Mouse (Mus musculus) cortical plate, adult 2 months (tissue): ENCODE measurements around the gene Kif13a.

ENCODE experiments used
- CTCF ChIP-seq: fragments of 200-500 bp; IDR thresholded peaks from 2 replicates; pipeline ENCODE4 v1.5.1; 2011; ENCODE audit warnings: mild to moderate bottlenecking, control low read depth, low read length; ENCODE audit not compliant: insufficient read depth; ENCODE audit errors: extremely low read depth
- POLR2A ChIP-seq: fragments of 200-500 bp; IDR thresholded peaks from 2 replicates; pipeline ENCODE4 v1.6.1; 2011; ENCODE audit warnings: mild to moderate bottlenecking, low read length, control low read depth; ENCODE audit not compliant: insufficient read depth; ENCODE audit errors: extremely low read depth

GRCm38 (mm10) chr13:46703138-46703537 lies 226.5 kb downstream of the Kif13a start:
- no peak for TF ChIP-seq POLR2A
- TF ChIP-seq CTCF: no peak
